Mouse (Mus musculus): Measurements from ENCODE around the gene Bcar3. TPM values are rescaled to one million over a fixed set of nuclear protein-coding genes. Genes with fewer than 3 reads are reported as not detected.

Gene Bcar3
- polyA plus RNA-seq, 1 experiment from 2014 or later: 33.8 TPM

GRCm38 (mm10) chr3:122457723-122458122 is 163.8 kb downstream of the Bcar3 start:
- TF ChIP-seq CTCF (IDR thresholded peaks at IDR 0.05; ENCODE audit: low read depth): no peak
- Histone ChIP-seq H3K4me3 (ENCODE audit: low read depth, low read length) (no peak overlapping the region), H3K9ac (ENCODE audit: low read depth, low read length) (no peak overlapping the region), H3K27ac (ENCODE audit: low read depth, low read length) (no peak overlapping the region), H3K9me3 (ENCODE audit: control insufficient read depth) (no peaks in the 10 kb centered on the region), H3K4me2 (replicated peaks; ENCODE audit: low read depth) (no peak overlapping the region), H3K27me3 (replicated peaks; ENCODE audit: control insufficient read depth, insufficient read depth, low read length) (no peaks in the 10 kb centered on the region), H3K36me3 (ENCODE audit: control insufficient read depth, insufficient read depth) (peaks cover 10% of the 10 kb centered on the region; the same call in 1 of the 2 replicates), H3K4me1 (replicated peaks; ENCODE audit: control insufficient read depth, insufficient read depth, low read length) (no peaks in the 10 kb centered on the region)
- 70% methylated on average over 1 of the region's 1 CpGs for WGBS
- no peak for ATAC-seq

GRCm38 (mm10) chr3:122458743-122459142 is 164.8 kb downstream of the Bcar3 start:
- ATAC-seq: no peak
- WGBS: 43% methylated on average over 8 of the region's 8 CpGs

DNA sequence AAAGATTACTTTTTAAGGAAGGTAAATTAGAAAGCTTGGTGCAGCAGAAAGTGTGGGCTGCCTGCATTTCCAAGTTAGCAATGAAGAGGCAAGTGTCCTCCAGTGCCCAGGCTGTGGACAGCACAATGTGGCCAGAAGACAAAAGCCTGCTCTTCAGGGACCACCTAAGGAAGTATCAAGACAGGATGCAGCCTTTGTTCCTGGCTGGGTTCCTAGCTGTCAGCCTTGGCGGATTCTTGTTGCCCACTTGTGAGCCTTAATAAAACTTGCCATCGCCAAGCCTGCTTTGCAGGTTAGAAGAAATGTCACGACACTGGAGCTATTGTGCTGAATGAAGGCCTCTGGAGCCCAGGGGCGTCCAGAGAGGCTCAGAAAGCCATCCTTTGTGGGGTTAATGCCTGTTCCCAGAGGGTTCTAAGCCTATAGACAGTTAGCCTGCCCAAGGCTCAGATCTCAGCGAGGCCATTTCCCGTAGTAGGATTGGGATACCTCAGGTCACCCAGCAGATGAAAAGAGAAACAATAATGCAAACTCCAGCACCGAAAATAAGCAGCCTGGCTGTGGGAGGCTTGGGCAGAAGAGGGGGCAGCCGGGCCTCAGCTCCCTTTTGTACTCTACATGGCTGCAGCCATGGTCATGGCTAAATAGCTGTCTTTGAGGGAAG is 167.0 kb downstream of the Bcar3 start:
- TF ChIP-seq CTCF (IDR thresholded peaks at IDR 0.05; ENCODE audit: low read depth): no peak
- Histone ChIP-seq H3K9me3 (ENCODE audit: control insufficient read depth) (no peaks in the 10 kb centered on the region), H3K27me3 (replicated peaks; ENCODE audit: control insufficient read depth, insufficient read depth, low read length) (no peaks in the 10 kb centered on the region), H3K9ac (ENCODE audit: low read depth, low read length) (no peak overlapping the region), H3K4me2 (replicated peaks; ENCODE audit: low read depth) (no peak overlapping the region), H3K4me1 (replicated peaks; ENCODE audit: control insufficient read depth, insufficient read depth, low read length) (no peaks in the 10 kb centered on the region), H3K4me3 (ENCODE audit: low read depth, low read length) (no peak overlapping the region), H3K36me3 (ENCODE audit: control insufficient read depth, insufficient read depth) (no peaks in the 10 kb centered on the region; the same call in 1 of the 2 replicates), H3K27ac (ENCODE audit: low read depth, low read length) (0 out of 2 replicates have a peak overlapping the region, but pooled peaks have one; percentile 3)
- no peak for ATAC-seq
- 66% methylated on average over 8 of the region's 8 CpGs for WGBS

More at GRCm38 (mm10) chr3:122458743-122459142, 164.8 kb downstream of the Bcar3 start:
- H3K4me3 ChIP-seq (ENCODE audit: low read depth, low read length): no peak overlapping the region
- H3K4me1 ChIP-seq (replicated peaks; ENCODE audit: control insufficient read depth, insufficient read depth, low read length): no peaks in the 10 kb centered on the region
- H3K27me3 ChIP-seq (replicated peaks; ENCODE audit: control insufficient read depth, insufficient read depth, low read length): no peaks in the 10 kb centered on the region
- H3K9ac ChIP-seq (ENCODE audit: low read depth, low read length): no peak overlapping the region
- TF ChIP-seq CTCF (IDR thresholded peaks at IDR 0.05; ENCODE audit: low read depth): no peak
- no peak overlapping the region for H3K27ac ChIP-seq (ENCODE audit: low read depth, low read length)
- H3K36me3 ChIP-seq (ENCODE audit: control insufficient read depth, insufficient read depth): peaks cover 5% of the 10 kb centered on the region; the same call in 1 of the 2 replicates
- no peak overlapping the region for H3K4me2 ChIP-seq (replicated peaks; ENCODE audit: low read depth)
- H3K9me3 ChIP-seq (ENCODE audit: control insufficient read depth): no peaks in the 10 kb centered on the region

GRCm38 (mm10) chr3:122461512-122461881 is 167.6 kb downstream of the Bcar3 start:
- Histone ChIP-seq H3K27me3 (replicated peaks; ENCODE audit: control insufficient read depth, insufficient read depth, low read length) (no peaks in the 10 kb centered on the region), H3K4me2 (replicated peaks; ENCODE audit: low read depth) (no peak overlapping the region), H3K9ac (ENCODE audit: low read depth, low read length) (no peak overlapping the region), H3K27ac (ENCODE audit: low read depth, low read length) (0 out of 2 replicates have a peak overlapping the region, but pooled peaks have one; percentile 3), H3K4me3 (ENCODE audit: low read depth, low read length) (no peak overlapping the region), H3K36me3 (ENCODE audit: control insufficient read depth, insufficient read depth) (no peaks in the 10 kb centered on the region; the same call in 1 of the 2 replicates), H3K4me1 (replicated peaks; ENCODE audit: control insufficient read depth, insufficient read depth, low read length) (no peaks in the 10 kb centered on the region), H3K9me3 (ENCODE audit: control insufficient read depth) (no peaks in the 10 kb centered on the region)
- TF ChIP-seq CTCF (IDR thresholded peaks at IDR 0.05; ENCODE audit: low read depth): no peak
- 83% methylated on average over 11 of the region's 11 CpGs for whole genome bisulfite sequencing
- ATAC-seq: no peak

GRCm38 (mm10) chr3:122461932-122462871 is 168.3 kb downstream of the Bcar3 start:
- H3K27me3 ChIP-seq (replicated peaks; ENCODE audit: control insufficient read depth, insufficient read depth, low read length): no peaks in the 10 kb centered on the region
- H3K9me3 ChIP-seq (ENCODE audit: control insufficient read depth): no peaks in the 10 kb centered on the region
- 58% methylated on average over 18 of the region's 18 CpGs for WGBS
- H3K9ac ChIP-seq (ENCODE audit: low read depth, low read length): 0 out of 2 replicates have a peak overlapping the region, but pooled peaks have one; percentile 11
- no peaks in the 10 kb centered on the region; the same call in 1 of the 2 replicates for H3K36me3 ChIP-seq (ENCODE audit: control insufficient read depth, insufficient read depth)
- no peak for ATAC-seq
- no peak overlapping the region for H3K4me3 ChIP-seq (ENCODE audit: low read depth, low read length)
- H3K4me1 ChIP-seq (replicated peaks; ENCODE audit: control insufficient read depth, insufficient read depth, low read length): no peaks in the 10 kb centered on the region
- H3K4me2 ChIP-seq (replicated peaks; ENCODE audit: low read depth): no peak overlapping the region
- TF ChIP-seq CTCF (IDR thresholded peaks at IDR 0.05; ENCODE audit: low read depth): peak; percentile 46; the same call in 1 of the 2 replicates
- peak overlapping the region; percentile 66 for H3K27ac ChIP-seq (ENCODE audit: low read depth, low read length)

DNA sequence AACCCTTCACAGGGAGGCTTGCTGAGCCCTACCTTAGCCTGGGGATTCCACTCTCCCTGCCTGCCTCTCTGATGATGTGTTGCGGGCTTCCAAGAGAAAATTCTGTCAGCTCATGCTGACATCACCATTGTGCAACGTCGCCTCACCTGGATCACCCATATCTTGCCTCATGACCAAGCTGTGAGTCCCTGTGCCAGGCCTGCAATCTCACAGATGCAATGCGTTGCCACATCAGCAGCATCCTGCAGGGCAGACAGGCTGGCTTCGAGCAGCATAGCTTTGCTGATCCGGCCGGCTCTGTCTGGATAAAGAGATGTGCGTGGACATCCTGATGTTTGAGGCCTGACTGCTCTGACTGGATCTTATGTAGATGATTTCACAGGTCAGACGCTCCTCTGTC is 169.2 kb downstream of the Bcar3 start:
- ATAC-seq: peak; percentile 75
- no peaks in the 10 kb centered on the region; the same call in 1 of the 2 replicates for H3K36me3 ChIP-seq (ENCODE audit: control insufficient read depth, insufficient read depth)
- 70% methylated on average over 9 of the region's 9 CpGs for WGBS
- no peak overlapping the region for H3K4me3 ChIP-seq (ENCODE audit: low read depth, low read length)
- no peak for TF ChIP-seq CTCF (IDR thresholded peaks at IDR 0.05; ENCODE audit: low read depth)
- H3K9ac ChIP-seq (ENCODE audit: low read depth, low read length): no peak overlapping the region
- 0 out of 2 replicates have a peak, but pooled peaks cover 2% of the 10 kb centered on the region for H3K4me1 ChIP-seq (replicated peaks; ENCODE audit: control insufficient read depth, insufficient read depth, low read length)
- no peaks in the 10 kb centered on the region for H3K9me3 ChIP-seq (ENCODE audit: control insufficient read depth)
- H3K27ac ChIP-seq (ENCODE audit: low read depth, low read length): peak overlapping the region; percentile 66
- H3K27me3 ChIP-seq (replicated peaks; ENCODE audit: control insufficient read depth, insufficient read depth, low read length): no peaks in the 10 kb centered on the region
- H3K4me2 ChIP-seq (replicated peaks; ENCODE audit: low read depth): no peak overlapping the region

Measured in intestine, postnatal 0 days (tissue).